Mouse (Mus musculus) CH12.LX (cell line): ENCODE results near the gene Klf15. TPM values are rescaled to one million over a fixed set of nuclear protein-coding genes. Genes with fewer than 3 reads are reported as not detected.

ENCODE experiments used
- DNase-seq: peaks from one replicate; pipeline ENCODE4 v3.0.0-alpha.2; 2013; ENCODE audit errors: extremely low read depth
- H3K27ac ChIP-seq: 2 replicates; pipeline ENCODE4 v1.5.1; 2012; ENCODE audit warnings: low read depth, mild to moderate bottlenecking, control low read depth, moderate library complexity; ENCODE audit not compliant: insufficient read depth
- H3K27me3 ChIP-seq: replicated peaks from 2 replicates; pipeline ENCODE3; 2012; ENCODE audit warnings: inconsistent platforms
- H3K36me3 ChIP-seq, 2 experiments: replicated peaks in 1 of 2; 2 replicates each; pipeline versions ENCODE3 to v1.6.1; 2012; ENCODE audit warnings: inconsistent platforms in 1 of 2, low read length in 1 of 2, mild to moderate bottlenecking in 1 of 2, mixed read lengths in 1 of 2, moderate library complexity in 1 of 2; ENCODE audit not compliant: control insufficient read depth in 1 of 2, insufficient read depth in 1 of 2
- H3K4me1 ChIP-seq, 2 experiments: 2 replicates each; pipeline ENCODE4 v1.6.1; 2012; ENCODE audit warnings: inconsistent platforms in 1 of 2, moderate library complexity in 1 of 2; ENCODE audit not compliant: insufficient read depth in 2 of 2, control insufficient read depth in 1 of 2
- H3K4me2 ChIP-seq: 2 replicates; pipeline ENCODE4 v1.6.1; 2012; ENCODE audit warnings: low read depth, mild to moderate bottlenecking, control low read depth; ENCODE audit not compliant: poor library complexity, insufficient read depth, severe bottlenecking
- H3K4me3 ChIP-seq, 3 experiments: fragments of 150-350 bp in 1 of 3; sonication (generic) in 1 of 3; replicated peaks in 1 of 3; 2 replicates each; pipeline versions ENCODE3 to v1.5.1; 2011 to 2012; ENCODE audit warnings: low read depth in 2 of 3, low read length in 2 of 3, mild to moderate bottlenecking in 2 of 3, moderate library complexity in 2 of 3, control low read depth in 1 of 3, improper control_type of control experiment in 1 of 3, inconsistent platforms in 1 of 3, mixed read lengths in 1 of 3; ENCODE audit not compliant: poor library complexity in 1 of 3
- H3K79me2 ChIP-seq: replicated peaks from 2 replicates; pipeline ENCODE4 v1.6.1; 2012; ENCODE audit warnings: mild to moderate bottlenecking, moderate library complexity; ENCODE audit not compliant: control insufficient read depth, poor library complexity, insufficient read depth, severe bottlenecking; ENCODE audit errors: extremely low read depth
- H3K9ac ChIP-seq: 2 replicates; pipeline ENCODE4 v1.6.1; 2012; ENCODE audit warnings: low read depth, mild to moderate bottlenecking, control low read depth, moderate library complexity; ENCODE audit not compliant: insufficient read depth
- H3K9me3 ChIP-seq: replicated peaks from 2 replicates; pipeline ENCODE3; 2012; ENCODE audit warnings: low read length, inconsistent platforms, mixed read lengths
- BHLHE40 ChIP-seq: IDR thresholded peaks from 2 replicates; pipeline ENCODE4 v1.6.1; 2011; ENCODE audit warnings: mild to moderate bottlenecking, low read depth, low read length, improper control_type of control experiment
- CHD1 ChIP-seq: IDR thresholded peaks from 2 replicates; pipeline ENCODE4 v1.6.1; 2012; ENCODE audit warnings: low read depth, low read length, improper control_type of control experiment, inconsistent platforms
- EP300 ChIP-seq: IDR thresholded peaks from 2 replicates; pipeline ENCODE4 v1.6.1; 2011; ENCODE audit warnings: low read length, improper control_type of control experiment
- GABPA ChIP-seq: IDR thresholded peaks from 2 replicates; pipeline ENCODE4 v1.6.1; 2012; ENCODE audit warnings: low read depth, low read length, improper control_type of control experiment, inconsistent platforms; ENCODE audit not compliant: insufficient replicate concordance
- HCFC1 ChIP-seq: IDR thresholded peaks from 2 replicates; pipeline ENCODE4 v1.6.1; 2012; ENCODE audit warnings: low read depth, mild to moderate bottlenecking, inconsistent platforms, low read length, improper control_type of control experiment
- IRF4 ChIP-seq: IDR thresholded peaks from 2 replicates; pipeline ENCODE4 v1.6.1; 2014; ENCODE audit warnings: low read depth, mild to moderate bottlenecking, inconsistent platforms, low read length, improper control_type of control experiment
- JUN ChIP-seq: IDR thresholded peaks from 2 replicates; pipeline ENCODE4 v1.6.1; 2011; ENCODE audit warnings: low read depth, mild to moderate bottlenecking, low read length, improper control_type of control experiment, moderate library complexity; ENCODE audit not compliant: insufficient read depth
- KAT2A ChIP-seq: IDR thresholded peaks from 2 replicates; pipeline ENCODE4 v1.6.1; 2012; ENCODE audit warnings: low read length, improper control_type of control experiment, inconsistent platforms; ENCODE audit not compliant: insufficient replicate concordance
- MAFK ChIP-seq: IDR thresholded peaks from 2 replicates; pipeline ENCODE4 v1.6.1; 2011; ENCODE audit warnings: low read length, improper control_type of control experiment; ENCODE audit not compliant: insufficient replicate concordance
- MAX ChIP-seq: IDR thresholded peaks from 2 replicates; pipeline ENCODE4 v1.6.1; 2011; ENCODE audit warnings: low read length, improper control_type of control experiment
- MAZ ChIP-seq: IDR thresholded peaks from 2 replicates; pipeline ENCODE4 v1.6.1; 2012; ENCODE audit warnings: low read depth, mild to moderate bottlenecking, inconsistent platforms, low read length, improper control_type of control experiment, moderate library complexity
- MEF2A ChIP-seq: IDR thresholded peaks from 2 replicates; pipeline ENCODE4 v1.6.1; 2014; ENCODE audit warnings: low read depth, mild to moderate bottlenecking, inconsistent platforms, low read length, improper control_type of control experiment, borderline replicate concordance
- MYC ChIP-seq: IDR thresholded peaks from 2 replicates; pipeline ENCODE4 v1.6.1; 2011; ENCODE audit warnings: low read depth, mild to moderate bottlenecking, improper control_type of control experiment, low read length
- NRF1 ChIP-seq: IDR thresholded peaks from 2 replicates; pipeline ENCODE4 v1.6.1; 2014; ENCODE audit warnings: low read depth, mild to moderate bottlenecking, inconsistent platforms, low read length, improper control_type of control experiment, moderate library complexity
- PAX5 ChIP-seq: IDR thresholded peaks from 2 replicates; pipeline ENCODE4 v1.6.1; 2012; ENCODE audit warnings: low read length, inconsistent platforms, mixed read lengths
- POLR2AphosphoS2 ChIP-seq: IDR thresholded peaks from 2 replicates; pipeline ENCODE4 v1.6.1; 2011; ENCODE audit warnings: low read depth, low read length, improper control_type of control experiment
- RAD21 ChIP-seq: IDR thresholded peaks from 2 replicates; pipeline ENCODE4 v1.6.1; 2011; ENCODE audit warnings: low read depth, mild to moderate bottlenecking, low read length, improper control_type of control experiment, moderate library complexity
- SIN3A ChIP-seq: IDR thresholded peaks from 2 replicates; pipeline ENCODE4 v1.6.1; 2012; ENCODE audit warnings: low read length, improper control_type of control experiment, inconsistent platforms
- SMC3 ChIP-seq: IDR thresholded peaks from 2 replicates; pipeline ENCODE4 v1.6.1; 2011; ENCODE audit warnings: low read depth, low read length, improper control_type of control experiment
- TBP ChIP-seq: conservative IDR thresholded peaks from 2 replicates; pipeline ENCODE4 v1.6.1; 2011; ENCODE audit warnings: low read depth, low read length, improper control_type of control experiment
- UBTF ChIP-seq: IDR thresholded peaks from 2 replicates; pipeline ENCODE4 v1.6.1; 2012; ENCODE audit warnings: low read depth, mild to moderate bottlenecking, inconsistent platforms, low read length, improper control_type of control experiment, moderate library complexity
- USF1 ChIP-seq: IDR thresholded peaks from 2 replicates; pipeline ENCODE4 v1.6.1; 2014; ENCODE audit warnings: low read depth, mild to moderate bottlenecking, inconsistent platforms, low read length, improper control_type of control experiment
- USF2 ChIP-seq: conservative IDR thresholded peaks from 2 replicates; pipeline ENCODE4 v1.6.1; 2011; ENCODE audit warnings: low read depth, low read length, improper control_type of control experiment
- ZC3H11A ChIP-seq: IDR thresholded peaks from 2 replicates; pipeline ENCODE4 v1.6.1; 2012; ENCODE audit warnings: low read depth, mild to moderate bottlenecking, inconsistent platforms, low read length, improper control_type of control experiment
- dilution Hi-C: fragments of 300-500 bp; cut with MboI; formaldehyde crosslinking; loops from 2 replicates; pipeline ENCODE4 v1.14.3; 2020; ENCODE audit warnings: low sequenced_read_pairs; ENCODE audit not compliant: extremely low pct_unique_long_range_greater_than_20kb, extremely low pct_ligation_motif_present
- in situ Hi-C: fragments of 300-500 bp; cut with MboI; formaldehyde crosslinking; loops from 3 replicates; pipeline ENCODE4 v1.14.3; 2019; ENCODE audit warnings: low sequenced_read_pairs, low pct_ligation_motif_present, low pct_unique_long_range_greater_than_20kb, mixed read lengths
- polyA plus RNA-seq: library from polyadenylated mRNA; unstranded; fragments of >175 nt; gene quantifications from 2 replicates; pipeline ENCODE4 v1.2.1, GENCODE M21; 2012; ENCODE audit warnings: low read depth; ENCODE audit not compliant: insufficient read length
- total RNA-seq, 2 experiments: library from RNA; depleted of rRNA; stranded (reverse); fragments of 300-350 nt in 1 of 2; fragments of >200 nt in 1 of 2; gene quantifications; 2 replicates each; pipeline ENCODE4 v1.2.3; 2012 to 2014

The Klf15 gene
- total and polyA plus RNA-seq, 3 experiments = not detected

GRCm38 (mm10) chr6:90495282-90495912, 33.0 kb downstream of the Klf15 start:
- no peak overlapping the region for H3K9ac ChIP-seq
- DNase-seq = no peak
- H3K4me2 ChIP-seq = no peak overlapping the region
- H3K4me1 ChIP-seq = no peaks in the 10 kb centered on the region
- H3K79me2 ChIP-seq = no peaks in the 10 kb centered on the region
- no peaks in the 10 kb centered on the region for H3K36me3 ChIP-seq
- no peak overlapping the region for H3K27ac ChIP-seq
- no peaks in the 10 kb centered on the region for H3K9me3 ChIP-seq
- TF ChIP-seq CHD1 = no peak
- TF ChIP-seq MAFK = no peak
- no peak for TF ChIP-seq POLR2AphosphoS2
- TF ChIP-seq JUN = no peak
- TF ChIP-seq KAT2A = no peak
- TF ChIP-seq IRF4 = no peak
- no peak for TF ChIP-seq TBP
- no peak for TF ChIP-seq ZC3H11A
- TF ChIP-seq MYC = no peak
- no peak for TF ChIP-seq RAD21
- no peak for TF ChIP-seq MAZ
- no peak for TF ChIP-seq MAX
- no peak for TF ChIP-seq USF2
- no peak for TF ChIP-seq SMC3
- no peak for TF ChIP-seq BHLHE40
- in situ Hi-C loops = no loop called here
- peaks cover 85% of the 10 kb centered on the region for H3K27me3 ChIP-seq
- no peak overlapping the region for H3K4me3 ChIP-seq
- dilution Hi-C loops = no loop called here

DNA sequence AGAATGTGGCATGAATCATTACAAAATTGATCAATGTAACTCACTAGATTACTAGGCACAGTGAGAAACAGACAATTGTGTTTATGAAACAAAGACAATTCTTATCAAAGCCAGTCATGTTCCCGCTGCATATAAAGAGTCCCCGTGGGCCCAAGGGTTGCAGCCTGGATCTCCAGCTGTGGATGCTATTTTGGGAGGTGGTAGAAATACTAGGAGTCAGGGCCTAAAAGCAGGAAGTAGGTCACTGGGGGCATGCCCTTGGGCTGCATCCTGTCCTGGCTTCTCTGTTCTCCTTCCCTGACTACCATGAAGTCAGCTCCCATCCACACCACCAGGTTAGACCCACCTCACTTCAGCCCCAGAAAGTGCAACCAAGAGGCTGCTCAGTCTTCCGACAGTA, 33.8 kb downstream of the Klf15 start:
- dilution Hi-C loops (no loop called here), in situ Hi-C loops (no loop called here)
- Histone ChIP-seq H3K36me3 (no peaks in the 10 kb centered on the region), H3K27me3 (peaks cover 88% of the 10 kb centered on the region), H3K27ac (no peak overlapping the region), H3K4me2 (no peak overlapping the region), H3K79me2 (no peaks in the 10 kb centered on the region), H3K9ac (no peak overlapping the region), H3K4me3 (no peak overlapping the region), H3K9me3 (no peaks in the 10 kb centered on the region), H3K4me1 (no peaks in the 10 kb centered on the region)
- TF ChIP-seq NRF1 (no peak), POLR2AphosphoS2 (no peak), IRF4 (no peak), SIN3A (no peak), PAX5 (no peak), CHD1 (no peak), UBTF (no peak), GABPA (no peak), MAFK (no peak), HCFC1 (no peak), EP300 (no peak), MEF2A (no peak), BHLHE40 (no peak), KAT2A (no peak), USF1 (no peak), RAD21 (no peak)
- DNase-seq = no peak
